Mouse (Mus musculus) midbrain, embryonic 11.5 days (tissue): ENCODE measurements around the gene Ankrd6. TPM values are rescaled to one million over a fixed set of nuclear protein-coding genes. Genes with fewer than 3 reads are reported as not detected.

Experiments used
- ATAC-seq: fragments of 200-750 bp; cut with Nextera tagmentation; 2 replicates; pipeline ENCODE4 v1.8.0; 2017; ENCODE audit warnings: moderate TSS enrichment, moderate library complexity; ENCODE audit not compliant: low FRiP score
- DNase-seq: peaks from one replicate; pipeline ENCODE4 v3.0.0; 2015; ENCODE audit warnings: low spot score; ENCODE audit errors: missing footprints
- H3K27ac ChIP-seq: fragments of 300-500 bp; sonication (generic); 2 replicates; pipeline ENCODE4 v1.5.1; 2014; ENCODE audit warnings: low read depth, low read length
- H3K27me3 ChIP-seq: fragments of 300-500 bp; sonication (generic); 2 replicates; pipeline ENCODE4 v1.6.1; 2014; ENCODE audit warnings: mild to moderate bottlenecking, low read length, moderate library complexity, mixed read lengths; ENCODE audit not compliant: control insufficient read depth, insufficient read depth
- H3K36me3 ChIP-seq: fragments of 300-500 bp; sonication (generic); 2 replicates; pipeline ENCODE4 v1.6.1; 2014; ENCODE audit warnings: mild to moderate bottlenecking, low read length, moderate library complexity, mixed read lengths; ENCODE audit not compliant: control insufficient read depth, insufficient read depth
- H3K4me1 ChIP-seq: fragments of 300-500 bp; sonication (generic); 2 replicates; pipeline ENCODE4 v1.6.1; 2014; ENCODE audit warnings: low read length; ENCODE audit not compliant: control insufficient read depth, insufficient read depth
- H3K4me2 ChIP-seq: fragments of 300-500 bp; sonication (generic); 2 replicates; pipeline ENCODE4 v1.6.1; 2014; ENCODE audit warnings: mild to moderate bottlenecking, moderate library complexity
- H3K4me3 ChIP-seq: fragments of 300-500 bp; sonication (generic); 2 replicates; pipeline ENCODE4 v1.5.1; 2014; ENCODE audit warnings: low read depth, low read length
- H3K9ac ChIP-seq: fragments of 300-500 bp; sonication (generic); 2 replicates; pipeline ENCODE4 v1.6.1; 2014; ENCODE audit warnings: low read length
- H3K9me3 ChIP-seq: fragments of 300-500 bp; sonication (generic); 2 replicates; pipeline ENCODE4 v1.6.1; 2016; ENCODE audit warnings: low read length; ENCODE audit not compliant: control insufficient read depth
- WGBS: fragments of 180-500 bp; shearing (Covaris S2); extraction: QIAGEN DNeasy Blood & Tissue Kit; methylation state at CpG from one replicate; pipeline ENCODE4 v1.1.7; 2014; 5-methylcytosine and 5-hydroxymethylcytosine counted together
- polyA plus RNA-seq: library from polyadenylated mRNA; unstranded; fragments of >200 nt; fragmentation: Nextera tagmentation; extraction: Ambion mirVana; gene quantifications from 2 replicates; pipeline ENCODE4 v1.2.1, GENCODE M21; 2014

Gene Ankrd6
- polyA plus RNA-seq, 1 experiment from 2014 or later = 33.2 TPM

DNA sequence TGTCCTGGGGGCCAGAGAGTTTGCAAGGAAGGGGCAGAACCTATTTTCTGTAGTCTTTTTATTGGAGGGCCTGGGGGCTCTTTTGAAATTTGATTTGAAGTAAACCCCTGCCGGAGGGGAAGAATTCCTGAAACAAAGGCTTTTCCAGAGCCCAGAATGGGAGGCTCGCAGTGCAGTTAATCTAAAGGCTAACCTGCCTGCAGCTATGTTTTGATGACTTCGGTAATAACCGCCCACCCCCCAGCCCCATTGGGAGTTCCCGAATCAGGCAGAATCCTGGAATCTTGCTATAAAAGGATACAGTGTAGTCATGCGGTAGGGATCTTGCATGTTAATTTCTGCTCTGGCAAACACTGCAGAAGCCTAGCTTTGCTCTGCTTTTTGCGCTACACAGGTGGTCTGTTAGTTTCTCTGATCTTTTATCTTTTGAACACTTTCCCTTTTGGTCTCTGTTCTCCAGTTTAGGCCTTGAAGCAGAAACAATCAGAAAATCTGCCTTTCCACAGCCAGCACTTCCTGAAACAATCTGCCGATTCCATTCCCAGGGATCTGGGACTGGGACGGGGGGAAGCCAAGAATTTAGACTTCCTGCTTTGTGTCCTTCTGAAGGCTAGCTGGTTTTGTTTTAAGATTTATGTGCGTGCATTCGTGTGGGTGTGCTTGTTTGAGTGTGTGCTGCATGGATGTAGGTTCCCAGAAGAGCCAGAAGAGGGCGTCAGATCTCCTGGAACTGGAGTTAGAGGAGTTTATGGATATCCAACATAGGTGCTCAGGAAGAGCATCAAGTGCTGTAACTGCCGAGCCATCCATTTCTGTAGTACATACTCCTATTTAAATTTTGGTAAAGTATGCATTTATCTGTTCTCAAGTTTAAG lies 34.4 kb upstream of the Ankrd6 start:
- peaks cover 19% of the 10 kb centered on the region for H3K4me1 ChIP-seq
- no peaks in the 10 kb centered on the region for H3K9me3 ChIP-seq
- 4% methylated on average over 13 of the region's 13 CpGs for WGBS
- peak overlapping the region; percentile 94; the same call in 1 of the 2 replicates for H3K27ac ChIP-seq
- peak overlapping the region; percentile 98 for H3K9ac ChIP-seq
- H3K27me3 ChIP-seq = 0 out of 2 replicates have a peak, but pooled peaks cover 3% of the 10 kb centered on the region
- peak overlapping the region; percentile 82 for H3K4me2 ChIP-seq
- H3K36me3 ChIP-seq = no peaks in the 10 kb centered on the region
- peak overlapping the region; percentile 87 for H3K4me3 ChIP-seq
- DNase-seq = peak; percentile 94
- ATAC-seq = no peak

- WGBS = under 1% methylated on average over 13 of the region's 13 CpGs
- peaks cover 19% of the 10 kb centered on the region for H3K4me1 ChIP-seq
- no peak for ATAC-seq
These were observed 33.6 kb upstream of the Ankrd6 start for GRCm38 (mm10) chr4:32984242-32984641.

DNA sequence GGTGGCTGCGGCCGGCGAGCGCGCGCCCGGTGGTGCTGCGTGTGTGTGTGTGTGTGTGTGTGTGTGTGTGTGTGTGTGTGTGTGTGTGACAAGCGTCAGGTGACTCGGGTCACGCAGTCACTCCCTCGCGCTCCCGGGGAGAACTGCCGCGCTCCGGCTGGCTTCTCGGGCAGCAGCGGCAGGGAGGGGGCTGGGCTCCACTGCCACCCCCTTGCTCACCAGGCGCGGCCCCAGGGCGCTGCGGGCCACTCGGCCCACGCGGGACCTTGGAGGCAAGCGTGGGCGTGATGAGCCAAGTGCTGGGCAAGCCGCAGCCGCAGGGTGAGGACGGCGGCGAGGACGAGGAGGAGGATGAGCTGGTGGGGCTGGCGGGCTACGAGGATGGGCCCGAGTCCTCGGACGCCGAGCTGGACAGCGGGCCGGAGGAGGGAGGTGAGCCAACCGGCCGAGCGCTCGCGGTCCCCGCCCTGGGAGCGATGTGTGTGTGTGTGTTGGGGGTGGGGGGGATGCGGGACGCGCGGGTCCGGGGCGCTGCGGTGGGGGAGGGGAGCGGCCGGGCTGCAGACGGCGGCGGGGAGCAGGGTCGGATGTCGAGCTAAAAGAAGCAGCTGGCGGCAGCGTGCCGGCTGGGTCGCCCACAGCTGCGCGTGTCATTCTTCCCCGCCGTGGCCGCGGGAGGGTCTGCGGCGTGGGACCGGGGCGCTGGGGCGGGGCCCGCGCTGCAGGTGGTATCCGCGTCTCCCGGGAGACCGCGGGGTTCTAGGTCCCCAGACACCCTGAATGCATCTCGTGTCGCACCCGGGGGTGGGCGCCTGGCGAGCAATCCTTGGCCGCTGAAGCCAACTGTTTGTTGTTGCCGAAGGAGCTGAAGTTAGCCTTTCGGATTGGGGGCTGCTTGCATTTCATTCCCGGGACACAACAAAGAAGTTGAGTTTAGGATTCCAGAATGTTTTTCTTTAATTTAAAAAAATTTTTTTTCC lies 32.8 kb upstream of the Ankrd6 start:
- DNase-seq = peak; percentile 97

More at GRCm38 (mm10) chr4:32984242-32984641, 33.6 kb upstream of the Ankrd6 start:
- no peaks in the 10 kb centered on the region for H3K36me3 ChIP-seq
- H3K9me3 ChIP-seq = no peaks in the 10 kb centered on the region
- peak; percentile 97 for DNase-seq
- H3K27ac ChIP-seq = peak overlapping the region; percentile 94
- H3K4me2 ChIP-seq = peak overlapping the region; percentile 82
- peak overlapping the region; percentile 98 for H3K9ac ChIP-seq
- H3K4me3 ChIP-seq = peak overlapping the region; percentile 87
- 0 out of 2 replicates have a peak, but pooled peaks cover 3% of the 10 kb centered on the region for H3K27me3 ChIP-seq

GRCm38 (mm10) chr4:32982716-32983175 lies 32.1 kb upstream of the Ankrd6 start, which contains the start of gene Rragd:
Gene Rragd, plus strand, starts transcription at chr4:32983037.
- Histone ChIP-seq H3K4me1 (peaks cover 19% of the 10 kb centered on the region), H3K36me3 (no peaks in the 10 kb centered on the region), H3K4me2 (peak within 1 kb of the TSS; percentile 82), H3K27ac (peak within 1 kb of the TSS; percentile 94), H3K27me3 (0 out of 2 replicates have a peak, but pooled peaks cover 3% of the 10 kb centered on the region), H3K4me3 (peak within 1 kb of the TSS; percentile 87), H3K9me3 (no peaks in the 10 kb centered on the region), H3K9ac (peak within 1 kb of the TSS; percentile 98)
- WGBS = under 1% methylated on average over 16 of the region's 18 CpGs
- DNase-seq (peak; percentile 95), ATAC-seq (peak; percentile 82)

More for the DNA sequence above, 32.8 kb upstream of the Ankrd6 start:
- WGBS = under 1% methylated on average over 75 of the region's 94 CpGs
- Histone ChIP-seq H3K4me3 (peak overlapping the region; percentile 87), H3K27me3 (0 out of 2 replicates have a peak, but pooled peaks cover 3% of the 10 kb centered on the region), H3K9me3 (no peaks in the 10 kb centered on the region), H3K36me3 (no peaks in the 10 kb centered on the region), H3K4me1 (peaks cover 19% of the 10 kb centered on the region), H3K27ac (peak overlapping the region; percentile 94), H3K4me2 (peak overlapping the region; percentile 82), H3K9ac (peak overlapping the region; percentile 98)
- ATAC-seq = peak; percentile 81

DNA sequence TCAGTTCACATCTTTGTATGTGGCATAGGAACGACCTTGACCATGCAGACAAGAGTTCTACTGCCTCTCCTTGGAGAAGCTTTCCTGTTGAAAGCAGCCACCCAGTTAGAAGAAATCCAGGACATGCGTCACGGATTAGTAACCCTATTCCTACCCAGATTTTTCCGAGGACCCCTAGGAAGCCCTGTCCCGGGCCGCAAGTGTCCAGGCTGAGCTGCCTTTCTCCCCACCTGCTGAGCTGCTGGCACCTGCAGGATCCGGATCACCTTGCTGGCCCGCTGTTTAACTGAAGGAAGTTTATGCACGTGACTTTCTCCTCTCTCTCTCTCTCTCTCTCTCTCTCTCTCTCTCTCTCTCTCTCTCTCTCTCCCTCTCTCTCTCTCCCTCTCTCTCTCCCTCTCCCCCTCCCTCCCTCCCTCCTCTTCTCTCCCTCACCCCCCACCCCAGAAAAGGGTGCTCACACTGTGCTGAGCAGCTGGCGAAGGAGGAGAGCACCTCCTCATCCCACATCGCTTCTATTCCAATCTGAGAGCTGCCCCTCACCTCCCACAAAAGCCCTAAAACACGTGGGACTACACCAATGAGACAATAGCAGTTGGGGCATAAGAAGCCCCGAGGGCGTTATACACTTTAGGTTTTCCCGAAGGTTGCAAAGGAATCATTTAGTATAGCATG lies 31.5 kb upstream of the Ankrd6 start:
- no peaks in the 10 kb centered on the region for H3K36me3 ChIP-seq
- 0 out of 2 replicates have a peak, but pooled peaks cover 3% of the 10 kb centered on the region for H3K27me3 ChIP-seq

GRCm38 (mm10) chr4:32981617-32982016 lies 31.0 kb upstream of the Ankrd6 start:
- Histone ChIP-seq H3K4me2 (peak overlapping the region; percentile 82), H3K27me3 (0 out of 2 replicates have a peak, but pooled peaks cover 3% of the 10 kb centered on the region), H3K4me3 (0 out of 2 replicates have a peak overlapping the region, but pooled peaks have one; percentile 87), H3K4me1 (peaks cover 19% of the 10 kb centered on the region), H3K9ac (no peak overlapping the region), H3K9me3 (no peaks in the 10 kb centered on the region), H3K27ac (no peak overlapping the region), H3K36me3 (no peaks in the 10 kb centered on the region)
- ATAC-seq (no peak), DNase-seq (no peak)
- WGBS = 34% methylated on average over 5 of the region's 5 CpGs

More for the DNA sequence above, 31.5 kb upstream of the Ankrd6 start:
- Histone ChIP-seq H3K9ac (peak overlapping the region; percentile 98), H3K4me2 (peak overlapping the region; percentile 82), H3K27ac (peak overlapping the region; percentile 94; the same call in 1 of the 2 replicates), H3K9me3 (no peaks in the 10 kb centered on the region), H3K4me1 (peaks cover 19% of the 10 kb centered on the region), H3K4me3 (peak overlapping the region; percentile 87)
- peak; percentile 90 for DNase-seq
- ATAC-seq = peak; percentile 43
- 2% methylated on average over 15 of the region's 15 CpGs for WGBS

DNA sequence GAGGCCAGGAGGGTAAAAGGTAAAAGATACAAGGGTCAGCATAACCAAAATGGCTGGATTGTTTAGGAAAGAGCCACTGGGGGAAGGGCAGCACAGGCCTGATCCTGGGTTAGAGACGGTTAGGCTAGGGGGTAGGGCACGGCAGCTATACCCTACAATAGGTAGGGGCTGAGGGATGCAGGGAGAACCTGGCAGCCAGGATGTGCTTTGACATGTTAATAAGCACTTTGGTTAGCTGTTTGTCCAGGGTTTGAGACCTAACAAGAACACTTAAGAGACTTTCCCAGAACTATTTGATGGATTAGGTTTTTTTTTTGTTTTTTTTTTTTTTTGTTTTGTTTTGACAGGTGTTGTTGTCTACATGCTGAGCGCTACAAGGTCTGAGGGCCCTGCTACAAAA lies 29.4 kb upstream of the Ankrd6 start:
- Histone ChIP-seq H3K9me3 (no peaks in the 10 kb centered on the region; the same call in 1 of the 2 replicates), H3K4me2 (no peak overlapping the region), H3K27ac (no peak overlapping the region), H3K27me3 (0 out of 2 replicates have a peak, but pooled peaks cover 3% of the 10 kb centered on the region), H3K9ac (no peak overlapping the region), H3K4me3 (no peak overlapping the region), H3K36me3 (no peaks in the 10 kb centered on the region), H3K4me1 (peaks cover 6% of the 10 kb centered on the region; the same call in 1 of the 2 replicates)
- DNase-seq (no peak), ATAC-seq (no peak)
- 69% methylated on average over 3 of the region's 3 CpGs for WGBS

DNA sequence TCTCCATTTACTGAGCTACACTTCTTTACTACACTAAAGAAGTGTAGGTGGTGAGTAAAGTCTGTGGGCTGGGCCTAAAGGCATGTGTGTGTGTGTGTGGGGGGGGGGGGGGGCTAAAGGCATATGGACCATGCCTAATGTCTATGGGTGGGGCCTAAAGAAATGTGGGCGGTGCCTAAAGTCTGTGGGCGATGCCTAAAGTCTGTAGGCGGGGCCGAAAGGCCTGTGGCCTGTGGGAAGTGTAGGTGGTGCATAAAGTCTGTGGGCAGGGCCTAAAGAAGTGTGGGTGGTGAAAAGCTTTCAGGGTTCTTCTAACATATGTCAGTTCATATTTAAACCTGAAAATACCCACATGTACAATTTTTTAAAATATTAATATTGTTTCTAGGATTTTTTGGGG lies 26.7 kb upstream of the Ankrd6 start:
- Histone ChIP-seq H3K9me3 (peaks cover 6% of the 10 kb centered on the region), H3K4me1 (peaks cover 2% of the 10 kb centered on the region; the same call in 1 of the 2 replicates), H3K4me2 (no peak overlapping the region), H3K27ac (no peak overlapping the region), H3K4me3 (no peak overlapping the region), H3K36me3 (no peaks in the 10 kb centered on the region), H3K27me3 (0 out of 2 replicates have a peak, but pooled peaks cover 3% of the 10 kb centered on the region), H3K9ac (no peak overlapping the region)
- 92% methylated on average over 4 of the region's 4 CpGs for WGBS
- ATAC-seq (no peak), DNase-seq (no peak)
